Mouse (Mus musculus): ENCODE results near the gene Zfp638.
"Not testable (repeated sequence)": the region's sequence is repeated elsewhere in the genome, so short reads cannot be mapped to it uniquely, and the experiment has no call there.

Gene Zfp638

GRCm38 (mm10) chr6:84010303-84011225 is 143.7 kb downstream of the Zfp638 start:
- DNase-seq (ENCODE audit: low read depth), result peak; percentile 86

- DNase-seq (ENCODE audit: low read depth), result peak; percentile 40
These were observed 148.2 kb downstream of the Zfp638 start for GRCm38 (mm10) chr6:84014961-84015683.

GRCm38 (mm10) chr6:84016851-84017250 is 149.9 kb downstream of the Zfp638 start:
- no peak for DNase-seq (ENCODE audit: low read depth)

GRCm38 (mm10) chr6:84017392-84017791 is 150.5 kb downstream of the Zfp638 start:
- no peak for DNase-seq (ENCODE audit: low read depth)

GRCm38 (mm10) chr6:84018906-84019550 is 152.1 kb downstream of the Zfp638 start:
- peak; percentile 50 for DNase-seq (ENCODE audit: low read depth)

GRCm38 (mm10) chr6:84020002-84020401 is 153.1 kb downstream of the Zfp638 start:
- DNase-seq (ENCODE audit: low read depth), result no peak

GRCm38 (mm10) chr6:84021990-84022389 is 155.1 kb downstream of the Zfp638 start:
- no peak for DNase-seq (ENCODE audit: low read depth)

- DNase-seq (ENCODE audit: low read depth), result no peak
These were observed 158.7 kb downstream of the Zfp638 start for GRCm38 (mm10) chr6:84025636-84026035.

- no peak for DNase-seq (ENCODE audit: low read depth)
These were observed 161.9 kb downstream of the Zfp638 start for GRCm38 (mm10) chr6:84028791-84029190.

- DNase-seq (ENCODE audit: low read depth), result no peak
These were observed 162.9 kb downstream of the Zfp638 start for GRCm38 (mm10) chr6:84029775-84030174.

- DNase-seq (ENCODE audit: low read depth), result not testable (repeated sequence)
These were observed 165.6 kb downstream of the Zfp638 start for GRCm38 (mm10) chr6:84032516-84032915.

Data from fibroblast of lung, adult 2 months (primary cell).